Mouse (Mus musculus): ENCODE data around the gene Gna15. TPM values are rescaled to one million over a fixed set of nuclear protein-coding genes. Genes with fewer than 3 reads are reported as not detected.

The Gna15 gene
- polyA plus RNA-seq, 1 experiment from 2014 or later, result 1.3 TPM

DNA sequence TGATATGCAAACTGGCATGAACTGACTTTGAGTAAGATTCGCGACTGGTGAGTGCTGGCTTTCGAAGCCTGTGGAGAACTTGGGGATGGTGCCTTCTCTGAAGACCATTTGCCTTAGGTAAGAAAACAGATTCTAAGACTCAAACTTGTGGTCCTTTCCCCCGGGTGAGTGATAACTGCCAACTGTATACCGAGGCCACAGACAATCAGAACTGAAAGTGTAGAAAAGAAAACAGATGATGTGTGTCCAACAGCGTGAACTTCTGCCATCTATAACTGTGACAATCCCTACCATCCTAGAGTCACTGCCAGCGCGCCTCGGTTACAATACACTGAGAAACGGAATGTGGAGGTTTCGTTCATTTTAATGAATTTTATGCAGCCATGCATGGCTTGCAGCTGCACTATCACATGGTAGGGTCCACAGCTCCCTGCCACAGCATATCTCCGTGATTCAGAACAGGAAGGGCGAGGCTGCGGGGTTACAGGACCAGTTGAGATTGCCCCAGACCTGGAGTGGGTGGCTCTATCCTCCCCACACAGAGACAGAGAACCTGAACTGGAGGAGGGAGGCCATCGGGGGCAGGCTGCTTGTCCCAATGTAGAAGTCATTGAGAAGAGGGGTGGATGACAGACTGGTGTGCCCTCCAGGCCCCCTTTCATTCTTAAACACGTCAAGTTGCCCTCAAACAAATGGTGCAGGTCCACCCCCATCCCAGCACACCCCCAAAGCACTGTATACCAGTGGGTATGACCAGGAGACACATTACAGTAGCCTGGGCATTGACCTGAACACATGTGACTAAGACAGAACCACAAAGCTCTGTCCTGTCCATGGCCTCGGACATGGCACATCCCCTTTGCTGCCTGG, 26.4 kb downstream of the Gna15 start:
- peak overlapping the region; percentile 71 for H3K9ac ChIP-seq
- H3K27ac ChIP-seq (replicated peaks), result 0 out of 2 replicates have a peak overlapping the region, but pooled peaks have one; percentile 71
- H3K4me1 ChIP-seq (replicated peaks), result peaks cover 26% of the 10 kb centered on the region
- H3K9me3 ChIP-seq, result no peaks in the 10 kb centered on the region
- peak overlapping the region; percentile 57 for H3K4me2 ChIP-seq
- peak overlapping the region; percentile 65; the same call in 1 of the 2 replicates for H3K4me3 ChIP-seq
- WGBS, result 81% methylated on average over 17 of the region's 17 CpGs
- peaks cover 8% of the 10 kb centered on the region for H3K36me3 ChIP-seq
- no peak for ATAC-seq (ENCODE audit: low read depth)
- no peaks in the 10 kb centered on the region for H3K27me3 ChIP-seq

GRCm38 (mm10) chr10:81496969-81497368, 27.1 kb downstream of the Gna15 start:
- Histone ChIP-seq H3K27me3 (no peaks in the 10 kb centered on the region), H3K4me2 (peak overlapping the region; percentile 57), H3K9ac (peak overlapping the region; percentile 71), H3K4me3 (peak overlapping the region; percentile 65), H3K4me1 (replicated peaks) (peaks cover 26% of the 10 kb centered on the region), H3K27ac (replicated peaks) (peak overlapping the region; percentile 71), H3K9me3 (no peaks in the 10 kb centered on the region), H3K36me3 (peaks cover 14% of the 10 kb centered on the region)
- ATAC-seq (ENCODE audit: low read depth), result no peak
- WGBS, result 34% methylated on average over 4 of the region's 4 CpGs

DNA sequence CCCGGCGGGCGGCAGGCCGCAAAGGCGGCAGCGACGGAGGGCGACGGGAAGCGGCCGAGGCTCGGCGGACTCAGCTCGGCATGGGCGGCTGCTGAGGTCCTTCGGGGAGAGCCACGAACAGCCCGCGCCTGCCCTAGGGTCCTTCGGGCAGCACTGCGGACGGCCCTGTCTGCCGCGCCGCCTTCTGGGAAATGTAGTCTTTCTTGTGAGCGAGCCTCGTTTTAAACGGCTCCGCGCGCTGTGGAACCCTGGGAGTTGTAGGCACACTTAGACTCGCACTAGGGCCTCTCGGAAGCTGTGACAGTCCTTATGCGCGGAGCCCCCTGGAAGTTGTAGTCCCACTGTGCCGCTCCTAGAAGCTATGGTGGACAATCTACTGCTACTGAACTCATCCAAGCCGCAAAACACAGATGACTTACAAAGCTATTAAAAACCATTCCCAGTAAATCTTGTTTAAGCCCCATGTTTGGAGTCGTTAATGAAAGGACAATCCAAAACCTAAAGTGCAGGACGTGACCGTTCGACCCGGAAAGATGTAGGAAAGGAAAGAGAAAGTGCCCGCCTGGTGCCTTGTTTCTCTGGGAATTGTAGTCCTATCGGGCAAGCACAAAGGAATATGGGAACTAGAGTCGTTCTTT, 27.6 kb downstream of the Gna15 start, which contains the start of gene Ncln:
TSS of gene Ncln (minus strand) at position 129 of the 638 bp plus-strand sequence.
- Histone ChIP-seq H3K27ac (replicated peaks) (peak within 1 kb of the TSS; percentile 71), H3K4me3 (peak within 1 kb of the TSS; percentile 65), H3K4me2 (peak within 1 kb of the TSS; percentile 91), H3K36me3 (peaks cover 20% of the 10 kb centered on the region), H3K9ac (peak within 1 kb of the TSS; percentile 86), H3K9me3 (no peaks in the 10 kb centered on the region), H3K27me3 (no peaks in the 10 kb centered on the region), H3K4me1 (replicated peaks) (peaks cover 26% of the 10 kb centered on the region)
- under 1% methylated on average over 45 of the region's 45 CpGs for WGBS
- ATAC-seq (ENCODE audit: low read depth), result peak; percentile 96

GRCm38 (mm10) chr10:81495616-81496263, 28.3 kb downstream of the Gna15 start:
- peak; percentile 40 for ATAC-seq (ENCODE audit: low read depth)
- Histone ChIP-seq H3K27ac (replicated peaks) (peak overlapping the region; percentile 46; the same call in 1 of the 2 replicates), H3K9me3 (no peaks in the 10 kb centered on the region), H3K4me2 (peak overlapping the region; percentile 91), H3K4me1 (replicated peaks) (peaks cover 26% of the 10 kb centered on the region), H3K9ac (peak overlapping the region; percentile 86), H3K36me3 (peaks cover 27% of the 10 kb centered on the region), H3K27me3 (no peaks in the 10 kb centered on the region), H3K4me3 (peak overlapping the region; percentile 65)
- 2% methylated on average over 41 of the region's 41 CpGs for WGBS

DNA sequence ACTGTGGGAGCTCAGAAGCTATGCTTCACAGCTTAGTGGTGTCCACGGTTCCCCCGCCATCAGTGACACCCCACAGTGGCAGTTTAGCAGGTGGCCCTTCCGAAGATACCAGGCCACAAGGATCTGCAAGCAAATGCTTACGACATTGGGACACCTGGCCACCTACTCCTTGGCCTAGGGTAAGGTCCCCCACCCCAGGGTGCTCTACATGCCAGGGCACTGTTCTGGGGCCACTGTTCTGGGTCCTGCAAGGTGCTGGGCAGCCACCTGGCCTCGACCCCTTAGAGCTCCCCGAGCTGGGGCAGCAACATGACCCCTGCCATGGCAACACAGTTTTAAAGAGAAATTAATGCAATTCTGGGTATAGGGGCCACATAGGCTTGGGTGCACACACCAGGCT, 28.9 kb downstream of the Gna15 start:
- H3K4me3 ChIP-seq, result peak overlapping the region; percentile 65
- no peak for ATAC-seq (ENCODE audit: low read depth)
- H3K36me3 ChIP-seq, result peaks cover 32% of the 10 kb centered on the region
- H3K9ac ChIP-seq, result peak overlapping the region; percentile 86
- no peak overlapping the region for H3K27ac ChIP-seq (replicated peaks)
- no peaks in the 10 kb centered on the region for H3K9me3 ChIP-seq
- WGBS, result 76% methylated on average over 6 of the region's 6 CpGs
- no peaks in the 10 kb centered on the region for H3K27me3 ChIP-seq
- peak overlapping the region; percentile 91 for H3K4me2 ChIP-seq
- H3K4me1 ChIP-seq (replicated peaks), result peaks cover 26% of the 10 kb centered on the region

- Histone ChIP-seq H3K4me2 (peak overlapping the region; percentile 91), H3K36me3 (peaks cover 39% of the 10 kb centered on the region), H3K4me3 (peak overlapping the region; percentile 65; the same call in 1 of the 2 replicates), H3K9ac (peak overlapping the region; percentile 86), H3K27ac (replicated peaks) (no peak overlapping the region), H3K27me3 (no peaks in the 10 kb centered on the region), H3K9me3 (no peaks in the 10 kb centered on the region), H3K4me1 (replicated peaks) (peaks cover 26% of the 10 kb centered on the region)
- 81% methylated on average over 11 of the region's 11 CpGs for WGBS
- ATAC-seq (ENCODE audit: low read depth), result no peak
Measured at GRCm38 (mm10) chr10:81494260-81495041, 29.6 kb downstream of the Gna15 start.

- WGBS, result 86% methylated on average over 8 of the region's 8 CpGs
- Histone ChIP-seq H3K27me3 (no peaks in the 10 kb centered on the region), H3K36me3 (peaks cover 46% of the 10 kb centered on the region), H3K27ac (replicated peaks) (no peak overlapping the region), H3K4me3 (no peak overlapping the region), H3K4me1 (replicated peaks) (peaks cover 26% of the 10 kb centered on the region), H3K9ac (0 out of 2 replicates have a peak overlapping the region, but pooled peaks have one; percentile 86), H3K9me3 (no peaks in the 10 kb centered on the region), H3K4me2 (0 out of 2 replicates have a peak overlapping the region, but pooled peaks have one; percentile 91)
- ATAC-seq (ENCODE audit: low read depth), result no peak
Measured at GRCm38 (mm10) chr10:81493601-81494220, 30.3 kb downstream of the Gna15 start.

- H3K9me3 ChIP-seq, result no peaks in the 10 kb centered on the region
- peaks cover 26% of the 10 kb centered on the region for H3K4me1 ChIP-seq (replicated peaks)
- H3K36me3 ChIP-seq, result peaks cover 56% of the 10 kb centered on the region
- H3K4me3 ChIP-seq, result no peak overlapping the region
- 87% methylated on average over 11 of the region's 11 CpGs for WGBS
- H3K27ac ChIP-seq (replicated peaks), result no peak overlapping the region
- no peaks in the 10 kb centered on the region for H3K27me3 ChIP-seq
- H3K9ac ChIP-seq, result no peak overlapping the region
- no peak for ATAC-seq (ENCODE audit: low read depth)
- H3K4me2 ChIP-seq, result no peak overlapping the region
Measured at GRCm38 (mm10) chr10:81492606-81493240, 31.3 kb downstream of the Gna15 start.

DNA sequence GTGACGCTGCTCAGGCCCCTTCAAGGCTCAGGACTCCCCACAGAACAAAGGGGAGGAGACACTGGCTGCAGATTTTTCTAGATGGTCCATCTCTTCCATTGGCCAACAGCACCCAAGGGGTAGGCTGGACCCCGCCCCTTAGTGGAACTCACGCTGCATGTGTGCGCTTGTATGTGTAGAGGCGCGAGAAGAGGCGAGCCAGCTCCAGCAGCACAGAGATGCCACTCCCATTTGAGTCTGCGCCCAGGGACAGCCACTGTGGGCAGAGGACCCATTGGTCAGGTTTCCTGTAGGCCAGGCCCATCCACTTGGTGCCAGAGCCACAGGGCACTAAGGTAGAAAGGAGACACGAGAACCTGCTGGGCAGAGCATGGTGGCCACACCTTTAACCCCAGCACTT, 33.0 kb downstream of the Gna15 start:
- Histone ChIP-seq H3K9me3 (no peaks in the 10 kb centered on the region), H3K27ac (replicated peaks) (no peak overlapping the region), H3K4me2 (no peak overlapping the region), H3K36me3 (peaks cover 73% of the 10 kb centered on the region), H3K4me1 (replicated peaks) (peaks cover 19% of the 10 kb centered on the region), H3K4me3 (no peak overlapping the region), H3K27me3 (no peaks in the 10 kb centered on the region), H3K9ac (no peak overlapping the region)
- 92% methylated on average over 9 of the region's 9 CpGs for WGBS
- ATAC-seq (ENCODE audit: low read depth), result no peak

DNA sequence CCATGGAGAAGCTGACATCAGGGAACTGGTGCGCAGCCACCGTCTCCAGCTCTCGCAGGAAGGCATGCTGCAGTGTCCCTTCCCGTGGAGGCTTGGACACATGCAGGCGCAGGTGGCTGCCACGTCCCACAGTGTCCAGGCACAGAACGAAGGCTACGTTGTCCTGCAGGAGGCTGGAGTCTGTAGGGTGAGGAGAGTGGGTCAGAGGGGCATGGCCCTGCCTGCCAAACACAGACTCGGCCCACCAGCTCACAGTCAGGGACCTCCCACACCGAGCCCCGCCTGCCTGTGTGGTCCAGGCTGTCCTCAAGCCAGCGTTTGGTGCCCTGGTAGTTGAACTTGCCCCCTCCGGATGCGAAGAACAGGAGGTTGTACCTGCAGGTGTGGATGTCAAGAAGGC, 34.1 kb downstream of the Gna15 start:
- no peak for ATAC-seq (ENCODE audit: low read depth)
- H3K36me3 ChIP-seq, result peaks cover 73% of the 10 kb centered on the region
- no peaks in the 10 kb centered on the region for H3K27me3 ChIP-seq
- H3K4me3 ChIP-seq, result no peak overlapping the region
- H3K4me2 ChIP-seq, result no peak overlapping the region
- peaks cover 16% of the 10 kb centered on the region for H3K4me1 ChIP-seq (replicated peaks)
- 87% methylated on average over 14 of the region's 14 CpGs for WGBS
- H3K27ac ChIP-seq (replicated peaks), result no peak overlapping the region
- no peaks in the 10 kb centered on the region for H3K9me3 ChIP-seq
- no peak overlapping the region for H3K9ac ChIP-seq

All from neural tube, embryonic 13.5 days (tissue).